In the genomic region with DNA sequence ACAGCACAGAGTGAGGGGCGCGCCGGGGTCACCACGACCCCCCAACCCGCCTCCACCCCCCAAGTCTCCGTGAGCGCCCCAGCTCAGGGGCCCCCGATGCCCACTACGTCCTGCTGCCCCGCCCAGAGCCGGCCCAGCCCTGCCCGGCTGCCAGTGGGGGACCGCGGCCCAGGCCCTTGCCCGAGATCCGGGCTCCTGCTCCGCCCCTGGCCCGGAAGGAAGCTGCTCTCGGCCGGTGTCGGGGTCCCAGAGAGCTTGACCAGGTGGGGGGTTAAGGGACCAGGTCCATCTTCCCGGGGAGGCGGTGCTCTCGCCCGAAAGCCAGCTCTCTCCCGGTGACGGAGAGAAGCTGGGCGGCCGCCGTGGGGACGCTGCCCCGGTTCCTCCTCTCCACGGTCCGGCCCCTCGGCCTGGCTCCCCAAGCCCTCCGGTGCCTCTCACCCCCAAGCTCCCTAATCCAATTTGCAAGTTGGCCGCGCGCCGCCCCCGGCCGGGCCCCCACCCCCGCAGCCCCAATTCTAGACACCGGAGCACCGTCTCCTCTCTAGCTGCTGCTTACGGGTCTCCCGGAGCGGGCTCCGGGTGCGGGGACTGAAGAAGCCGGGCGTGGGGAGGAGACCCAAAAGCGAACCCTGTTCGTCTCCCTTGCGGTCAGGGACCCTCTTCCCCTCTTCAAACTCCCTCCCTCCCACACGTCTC, we compare ENCODE assay signal across 9 mouse cellular contexts. TPM values are rescaled to one million over a fixed set of nuclear protein-coding genes. Genes with fewer than 3 reads are reported as not detected.
A peak's percentile ranks its signal among the peaks of the same experiment; 100 is the strongest.
DNase-seq lines count a peak whose midpoint lies in the region; ATAC-seq lines count a peak whose summit lies in the region.
"Had no signal": no experiment of that assay in that cellular context is flagged by ENCODE, and none has a peak within 500 bp of the region (broad histone marks: within the 10 kb centered on the region; RNA-seq: fewer than 3 reads in every experiment).

No protein-coding gene starts in this region.

- WGBS in heart, embryonic 13.5 days, result under 1% methylated on average over 47 of the region's 56 CpGs
- WGBS in forebrain, embryonic 12.5 days, result under 1% methylated on average over 56 of the region's 56 CpGs
- WGBS in liver, embryonic 15.5 days (ENCODE audit: insufficient replicate concordance), result 1% methylated on average over 50 of the region's 56 CpGs

- no peak for ATAC-seq in heart, embryonic 13.5 days (ENCODE audit: extremely low read depth, insufficient number of reproducible peaks, low FRiP score, low TSS enrichment)
- no peak for ATAC-seq in forebrain, embryonic 12.5 days (ENCODE audit: low FRiP score)
- no peak for ATAC-seq in liver, embryonic 15.5 days (ENCODE audit: insufficient read depth)
- no peak for ATAC-seq in activated CD4-positive, CD25-positive, alpha-beta regulatory T cell, adult 4 months

- no peaks in the 10 kb centered on the region for H3K36me3 ChIP-seq in heart, embryonic 13.5 days
- H3K36me3 ChIP-seq in forebrain, embryonic 12.5 days (replicated peaks), result no peaks in the 10 kb centered on the region
- no peaks in the 10 kb centered on the region for H3K36me3 ChIP-seq in liver, embryonic 15.5 days (replicated peaks)

- peak overlapping the region; percentile 64 for H3K4me2 ChIP-seq in heart, embryonic 13.5 days
- H3K4me2 ChIP-seq in forebrain, embryonic 12.5 days, result peak overlapping the region; percentile 44
- peak overlapping the region; percentile 41 for H3K4me2 ChIP-seq in liver, embryonic 15.5 days

- peak overlapping the region; percentile 44 for H3K4me3 ChIP-seq in heart, embryonic 13.5 days
- peak overlapping the region; percentile 43 for H3K4me3 ChIP-seq in forebrain, embryonic 12.5 days (replicated peaks)
- 0 out of 2 replicates have a peak overlapping the region, but pooled peaks have one; percentile 4 for H3K4me3 ChIP-seq in liver, embryonic 15.5 days (replicated peaks)

- no peak overlapping the region for H3K27ac ChIP-seq in heart, embryonic 13.5 days (replicated peaks)
- H3K27ac ChIP-seq in forebrain, embryonic 12.5 days, result peak overlapping the region; percentile 77
- H3K27ac ChIP-seq in liver, embryonic 15.5 days (replicated peaks), result no peak overlapping the region

- H3K4me1 ChIP-seq in heart, embryonic 13.5 days, result peaks cover 21% of the 10 kb centered on the region
- peaks cover 35% of the 10 kb centered on the region for H3K4me1 ChIP-seq in forebrain, embryonic 12.5 days
- peaks cover 15% of the 10 kb centered on the region for H3K4me1 ChIP-seq in liver, embryonic 15.5 days (replicated peaks)

- peaks cover 100% of the 10 kb centered on the region for H3K27me3 ChIP-seq in heart, embryonic 13.5 days (replicated peaks)
- peaks cover 98% of the 10 kb centered on the region for H3K27me3 ChIP-seq in forebrain, embryonic 12.5 days
- H3K27me3 ChIP-seq in liver, embryonic 15.5 days, result peaks cover 100% of the 10 kb centered on the region

- H3K9me3 ChIP-seq in heart, embryonic 13.5 days, result no peaks in the 10 kb centered on the region; the same call in 1 of the 2 replicates
- no peaks in the 10 kb centered on the region for H3K9me3 ChIP-seq in forebrain, embryonic 12.5 days
- no peaks in the 10 kb centered on the region for H3K9me3 ChIP-seq in liver, embryonic 15.5 days (replicated peaks)

- H3K9ac ChIP-seq in heart, embryonic 13.5 days, result peak overlapping the region; percentile 47; the same call in 1 of the 2 replicates
- peak overlapping the region; percentile 55 for H3K9ac ChIP-seq in forebrain, embryonic 12.5 days
- H3K9ac ChIP-seq in liver, embryonic 15.5 days, result no peak overlapping the region

- DNase-seq in heart, adult 11 months, result no peak
- peak; percentile 44 for DNase-seq in R1 (ENCODE audit: low read depth, low spot score)
- DNase-seq in adrenal gland, postnatal 25 days, result no peak
- no peak for DNase-seq in kidney, adult 11 months

RNA-seq across cellular contexts. Expression of gene Neurod2, which starts 0.9 kb away (rescaled TPM):
- 0.04 TPM in 1 of 2 replicates, not detected in the other for polyA plus RNA-seq in heart, embryonic 13.5 days (2015; fragmentation: Nextera tagmentation; extraction: Ambion mirVana)
- 19.9 and 20.5 TPM in 2 replicates for polyA plus RNA-seq in forebrain, embryonic 12.5 days (2016; fragmentation: Nextera tagmentation; extraction: Ambion mirVana)
- not detected in 2 replicates for polyA plus RNA-seq in liver, embryonic 15.5 days (2015; fragmentation: Nextera tagmentation; extraction: Ambion mirVana)
- total RNA-seq in adrenal gland, postnatal 25 days (2021), result not detected in 2 replicates
- not detected for polyA plus RNA-seq in activated CD4-positive, CD25-positive, alpha-beta regulatory T cell, adult 4 months (2017; shearing (Covaris generic))
- total RNA-seq: CH12.LX had no signal

RNA-seq across cellular contexts. Expression of gene Ppp1r1b, which starts 19.7 kb away (rescaled TPM):
- polyA plus RNA-seq in heart, embryonic 13.5 days (2015; fragmentation: Nextera tagmentation; extraction: Ambion mirVana), result 40.5 and 51.7 TPM in 2 replicates
- polyA plus RNA-seq in forebrain, embryonic 12.5 days (2016; fragmentation: Nextera tagmentation; extraction: Ambion mirVana), result 3.0 and 3.1 TPM in 2 replicates
- 0.59 and 0.93 TPM in 2 replicates for polyA plus RNA-seq in liver, embryonic 15.5 days (2015; fragmentation: Nextera tagmentation; extraction: Ambion mirVana)
- total RNA-seq in adrenal gland, postnatal 25 days (2021), result 0.24 TPM in 1 of 2 replicates, not detected in the other
- polyA plus RNA-seq in activated CD4-positive, CD25-positive, alpha-beta regulatory T cell, adult 4 months (2017; shearing (Covaris generic)), result not detected

RNA-seq across cellular contexts. Expression of gene Stard3, which starts 29.6 kb away (rescaled TPM):
- 37.2 and 43.4 TPM in 2 replicates for polyA plus RNA-seq in heart, embryonic 13.5 days (2015; fragmentation: Nextera tagmentation; extraction: Ambion mirVana)
- 42.0 and 42.5 TPM in 2 replicates for polyA plus RNA-seq in forebrain, embryonic 12.5 days (2016; fragmentation: Nextera tagmentation; extraction: Ambion mirVana)
- polyA plus RNA-seq in liver, embryonic 15.5 days (2015; fragmentation: Nextera tagmentation; extraction: Ambion mirVana), result 16.4 and 19.6 TPM in 2 replicates
- total RNA-seq in adrenal gland, postnatal 25 days (2021), result 23.6 and 23.9 TPM in 2 replicates
- 10 to 100 TPM; 33.3 to 42.1 TPM for polyA plus RNA-seq in activated CD4-positive, CD25-positive, alpha-beta regulatory T cell, adult 4 months (2017; shearing (Covaris generic))

RNA-seq across cellular contexts. Expression of gene Tcap, which starts 55.1 kb away (rescaled TPM):
- 159 and 184 TPM in 2 replicates for polyA plus RNA-seq in heart, embryonic 13.5 days (2015; fragmentation: Nextera tagmentation; extraction: Ambion mirVana)
- polyA plus RNA-seq in forebrain, embryonic 12.5 days (2016; fragmentation: Nextera tagmentation; extraction: Ambion mirVana), result 0.20 and 0.36 TPM in 2 replicates
- 1.1 and 1.7 TPM in 2 replicates for polyA plus RNA-seq in liver, embryonic 15.5 days (2015; fragmentation: Nextera tagmentation; extraction: Ambion mirVana)
- total RNA-seq in adrenal gland, postnatal 25 days (2021), result 0.91 TPM in 1 of 2 replicates, not detected in the other
- not detected for polyA plus RNA-seq in activated CD4-positive, CD25-positive, alpha-beta regulatory T cell, adult 4 months (2017; shearing (Covaris generic))
- total RNA-seq: CH12.LX had no signal

RNA-seq across cellular contexts. Expression of gene Pnmt, which starts 57.7 kb away (rescaled TPM):
- polyA plus RNA-seq in heart, embryonic 13.5 days (2015; fragmentation: Nextera tagmentation; extraction: Ambion mirVana), result 1.3 and 1.5 TPM in 2 replicates
- 0.17 TPM in 1 of 2 replicates, not detected in the other for polyA plus RNA-seq in forebrain, embryonic 12.5 days (2016; fragmentation: Nextera tagmentation; extraction: Ambion mirVana)
- polyA plus RNA-seq in liver, embryonic 15.5 days (2015; fragmentation: Nextera tagmentation; extraction: Ambion mirVana), result not detected in 2 replicates
- 458 and 547 TPM in 2 replicates for total RNA-seq in adrenal gland, postnatal 25 days (2021)
- polyA plus RNA-seq in activated CD4-positive, CD25-positive, alpha-beta regulatory T cell, adult 4 months (2017; shearing (Covaris generic)), result not detected
- total RNA-seq: CH12.LX had no signal

Comparison
In these comparisons a context has a peak if more than half of its experiments do, and no peak if none do; other contexts are left out.
1. RNA of gene Neurod2, which starts 0.9 kb away (polyA plus RNA-seq): 19.9 to 20.5 TPM in forebrain, embryonic 12.5 days; 0.04 TPM in heart, embryonic 13.5 days, not detected in liver, embryonic 15.5 days and not detected in activated CD4-positive, CD25-positive, alpha-beta regulatory T cell, adult 4 months; every median in the first group is over 10 times any median in the second.
2. RNA of gene Ppp1r1b, which starts 19.7 kb away (polyA plus RNA-seq): 40.5 to 51.7 TPM in heart, embryonic 13.5 days; 3.0 to 3.1 TPM in forebrain, embryonic 12.5 days, 0.59 to 0.93 TPM in liver, embryonic 15.5 days and not detected in activated CD4-positive, CD25-positive, alpha-beta regulatory T cell, adult 4 months; every median in the first group is over 10 times any median in the second.
3. Peak in every context shown above with its lines, with median percentiles within 50 percentile points of each other: H3K4me2 ChIP-seq and H3K4me3 ChIP-seq.